Mouse (Mus musculus) neural tube, embryonic 14.5 days (tissue): ENCODE data around the gene Nhej1. TPM values are rescaled to one million over a fixed set of nuclear protein-coding genes. Genes with fewer than 3 reads are reported as not detected.

Experiments used
- ATAC-seq: fragments of 200-750 bp; cut with Nextera tagmentation; 2 replicates; pipeline ENCODE4 v1.8.0; 2017; ENCODE audit warnings: low read depth, mild to moderate bottlenecking, moderate TSS enrichment, moderate library complexity
- H3K27ac ChIP-seq: fragments of 300-500 bp; sonication (generic); 2 replicates; pipeline ENCODE4 v1.5.1; 2014; ENCODE audit warnings: low read depth, mild to moderate bottlenecking, control low read depth, low read length, moderate library complexity, mixed read lengths
- H3K27me3 ChIP-seq: fragments of 300-500 bp; sonication (generic); 2 replicates; pipeline ENCODE4 v1.6.1; 2014; ENCODE audit warnings: low read length; ENCODE audit not compliant: control insufficient read depth, insufficient read depth
- H3K36me3 ChIP-seq: fragments of 300-500 bp; sonication (generic); 2 replicates; pipeline ENCODE4 v1.6.1; 2014; ENCODE audit warnings: low read length, mixed read lengths; ENCODE audit not compliant: control insufficient read depth, insufficient read depth
- H3K4me1 ChIP-seq: fragments of 300-500 bp; sonication (generic); 2 replicates; pipeline ENCODE4 v1.6.1; 2014; ENCODE audit warnings: low read length; ENCODE audit not compliant: control insufficient read depth, insufficient read depth
- H3K4me2 ChIP-seq: fragments of 300-500 bp; sonication (generic); 2 replicates; pipeline ENCODE4 v1.6.1; 2014; ENCODE audit warnings: mild to moderate bottlenecking, low read depth, low read length, control low read depth
- H3K4me3 ChIP-seq: fragments of 300-500 bp; sonication (generic); 2 replicates; pipeline ENCODE4 v1.5.1; 2014; ENCODE audit warnings: low read depth, low read length, control low read depth, mixed read lengths
- H3K9ac ChIP-seq: fragments of 300-500 bp; sonication (generic); replicated peaks from 2 replicates; pipeline ENCODE4 v1.6.1; 2014; ENCODE audit warnings: low read depth, mild to moderate bottlenecking, control low read depth, low read length, mixed read lengths
- H3K9me3 ChIP-seq: fragments of 300-500 bp; sonication (generic); 2 replicates; pipeline ENCODE4 v1.6.1; 2016; ENCODE audit warnings: low read length; ENCODE audit not compliant: control insufficient read depth
- WGBS: fragments of 180-500 bp; shearing (Covaris S2); extraction: QIAGEN DNeasy Blood & Tissue Kit; methylation state at CpG from one replicate; pipeline ENCODE4 v1.1.7; 2014; 5-methylcytosine and 5-hydroxymethylcytosine counted together
- polyA plus RNA-seq: library from polyadenylated mRNA; unstranded; fragments of >200 nt; fragmentation: Nextera tagmentation; extraction: Ambion mirVana; gene quantifications from 2 replicates; pipeline ENCODE4 v1.2.1, GENCODE M21; 2014

Nhej1 gene
- polyA plus RNA-seq, 1 experiment from 2014 or later = 6.1 TPM

DNA sequence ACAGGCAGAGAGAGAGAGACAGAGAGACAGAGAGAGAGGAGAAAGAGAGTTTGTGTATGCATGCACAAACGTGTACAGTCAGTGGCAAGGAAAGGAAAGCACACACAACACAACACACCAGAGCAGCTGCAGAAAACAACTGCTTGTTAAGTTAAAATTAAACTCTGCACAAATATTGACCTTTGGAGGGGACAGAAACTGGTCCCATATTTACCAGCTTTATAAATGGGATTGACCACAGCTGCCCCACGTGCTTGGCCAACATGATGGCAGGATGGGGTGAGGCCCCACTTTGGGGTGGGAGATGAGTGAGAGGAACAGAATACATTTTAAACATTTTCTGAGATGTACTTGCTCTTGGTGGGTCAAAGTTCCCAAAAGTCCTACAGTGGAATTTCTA, 114.8 kb downstream of the Nhej1 start:
- no peaks in the 10 kb centered on the region for H3K4me1 ChIP-seq
- no peaks in the 10 kb centered on the region for H3K27me3 ChIP-seq
- no peak overlapping the region for H3K4me3 ChIP-seq
- WGBS = 71% methylated on average over 2 of the region's 2 CpGs
- no peak overlapping the region for H3K9ac ChIP-seq
- no peaks in the 10 kb centered on the region for H3K36me3 ChIP-seq
- H3K4me2 ChIP-seq = no peak overlapping the region
- H3K27ac ChIP-seq = no peak overlapping the region
- no peak for ATAC-seq
- H3K9me3 ChIP-seq = no peaks in the 10 kb centered on the region

DNA sequence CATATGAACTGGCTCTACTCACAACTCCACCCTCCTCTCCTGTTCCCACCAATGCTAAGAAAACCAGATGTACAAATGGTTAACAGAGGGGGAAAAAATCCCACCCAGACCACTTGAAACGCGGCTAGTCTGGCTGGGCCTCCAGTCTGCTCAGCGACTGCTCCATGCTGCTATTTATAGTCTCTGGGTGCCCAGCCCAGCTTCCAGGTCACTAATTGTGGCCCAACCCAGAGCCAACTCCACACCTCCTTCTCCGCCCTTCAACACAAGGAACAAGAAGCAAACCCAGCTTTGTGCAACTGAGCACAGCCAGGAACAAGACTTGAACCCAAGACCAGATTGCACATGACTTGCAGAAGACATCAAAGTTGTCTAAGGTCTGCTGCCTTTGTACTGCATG, 119.0 kb downstream of the Nhej1 start:
- Histone ChIP-seq H3K27me3 (no peaks in the 10 kb centered on the region), H3K9ac (no peak overlapping the region), H3K9me3 (no peaks in the 10 kb centered on the region), H3K4me2 (no peak overlapping the region), H3K4me1 (no peaks in the 10 kb centered on the region), H3K27ac (no peak overlapping the region), H3K4me3 (no peak overlapping the region), H3K36me3 (no peaks in the 10 kb centered on the region)
- no peak for ATAC-seq
- 60% methylated on average over 4 of the region's 4 CpGs for WGBS

DNA sequence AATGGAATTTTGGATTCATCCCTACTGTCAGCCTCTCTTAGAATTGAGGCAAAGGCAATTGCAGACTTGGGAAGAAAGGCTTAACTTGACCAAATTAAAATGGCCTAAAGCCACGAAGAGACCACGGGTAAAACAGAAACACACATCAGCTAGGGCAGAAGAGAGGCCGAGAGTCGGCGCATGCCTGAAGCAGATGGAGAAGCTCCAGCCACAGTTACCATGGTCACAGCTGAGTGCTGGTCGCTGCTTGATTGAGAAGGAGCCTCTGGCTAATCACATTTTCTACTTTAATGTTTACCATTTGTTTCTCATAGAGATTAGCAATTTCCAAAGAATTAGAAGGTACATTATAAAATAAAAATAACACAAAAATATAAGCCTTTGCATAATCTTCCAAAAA, 123.8 kb downstream of the Nhej1 start:
- no peak for ATAC-seq
- no peak overlapping the region for H3K27ac ChIP-seq
- H3K9ac ChIP-seq = no peak overlapping the region
- H3K27me3 ChIP-seq = no peaks in the 10 kb centered on the region
- no peak overlapping the region for H3K4me2 ChIP-seq
- H3K9me3 ChIP-seq = no peaks in the 10 kb centered on the region
- no peak overlapping the region for H3K4me3 ChIP-seq
- 56% methylated on average over 6 of the region's 6 CpGs for WGBS
- H3K4me1 ChIP-seq = no peaks in the 10 kb centered on the region
- no peaks in the 10 kb centered on the region for H3K36me3 ChIP-seq

- no peak overlapping the region for H3K4me2 ChIP-seq
- no peak overlapping the region for H3K9ac ChIP-seq
- no peaks in the 10 kb centered on the region for H3K4me1 ChIP-seq
- ATAC-seq = no peak
- H3K27me3 ChIP-seq = no peaks in the 10 kb centered on the region
- H3K27ac ChIP-seq = no peak overlapping the region
- 0% methylated on average over 1 of the region's 1 CpGs for WGBS
- H3K9me3 ChIP-seq = no peaks in the 10 kb centered on the region
- no peak overlapping the region for H3K4me3 ChIP-seq
- H3K36me3 ChIP-seq = no peaks in the 10 kb centered on the region
Measured at GRCm38 (mm10) chr1:75000496-75000895, 124.5 kb downstream of the Nhej1 start.

GRCm38 (mm10) chr1:74999173-74999572, 125.8 kb downstream of the Nhej1 start:
- no peaks in the 10 kb centered on the region for H3K36me3 ChIP-seq
- no peaks in the 10 kb centered on the region for H3K27me3 ChIP-seq
- 86% methylated on average over 5 of the region's 5 CpGs for WGBS
- H3K4me3 ChIP-seq = no peak overlapping the region
- H3K4me2 ChIP-seq = no peak overlapping the region
- H3K9ac ChIP-seq = no peak overlapping the region
- H3K4me1 ChIP-seq = no peaks in the 10 kb centered on the region
- no peak for ATAC-seq
- H3K27ac ChIP-seq = no peak overlapping the region
- H3K9me3 ChIP-seq = no peaks in the 10 kb centered on the region

- Histone ChIP-seq H3K4me1 (no peaks in the 10 kb centered on the region), H3K9ac (no peak overlapping the region)
- 88% methylated on average over 2 of the region's 2 CpGs for WGBS
Measured at GRCm38 (mm10) chr1:74997231-74997630, 127.8 kb downstream of the Nhej1 start.

GRCm38 (mm10) chr1:74977001-74977400, 148.0 kb downstream of the Nhej1 start:
- Histone ChIP-seq H3K36me3 (no peaks in the 10 kb centered on the region), H3K9ac (no peak overlapping the region), H3K4me3 (no peak overlapping the region), H3K27me3 (no peaks in the 10 kb centered on the region), H3K4me2 (no peak overlapping the region), H3K9me3 (no peaks in the 10 kb centered on the region), H3K4me1 (no peaks in the 10 kb centered on the region), H3K27ac (no peak overlapping the region)
- 79% methylated on average over 8 of the region's 8 CpGs for WGBS
- ATAC-seq = no peak

More at GRCm38 (mm10) chr1:74997231-74997630, 127.8 kb downstream of the Nhej1 start:
- no peak overlapping the region for H3K4me3 ChIP-seq
- H3K27ac ChIP-seq = no peak overlapping the region
- no peak overlapping the region for H3K4me2 ChIP-seq
- H3K9me3 ChIP-seq = no peaks in the 10 kb centered on the region
- H3K27me3 ChIP-seq = no peaks in the 10 kb centered on the region
- H3K36me3 ChIP-seq = no peaks in the 10 kb centered on the region
- no peak for ATAC-seq

DNA sequence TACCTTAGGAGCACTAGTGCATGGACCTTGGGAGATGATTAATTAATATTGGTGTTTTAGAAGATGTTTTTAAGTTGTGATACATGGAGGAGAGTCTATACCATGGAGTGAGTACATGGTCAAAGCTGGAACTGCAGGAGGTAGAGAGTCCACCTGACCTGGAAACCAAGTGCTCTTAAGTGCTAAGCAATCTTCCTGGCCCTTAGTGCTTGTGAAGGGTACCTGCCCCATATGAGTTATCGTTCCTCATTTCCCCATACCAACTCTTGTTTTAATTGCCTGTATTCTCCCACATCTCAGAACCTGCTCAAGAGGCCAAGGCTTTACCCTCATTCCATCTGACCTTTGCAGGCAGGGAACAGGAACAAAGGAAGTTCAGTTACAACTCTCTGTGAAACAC, 149.1 kb downstream of the Nhej1 start:
- Histone ChIP-seq H3K4me1 (no peaks in the 10 kb centered on the region), H3K9me3 (no peaks in the 10 kb centered on the region), H3K4me3 (no peak overlapping the region), H3K27ac (no peak overlapping the region), H3K36me3 (no peaks in the 10 kb centered on the region), H3K4me2 (no peak overlapping the region), H3K9ac (no peak overlapping the region), H3K27me3 (no peaks in the 10 kb centered on the region)
- 92% methylated on average over 1 of the region's 1 CpGs for WGBS
- ATAC-seq = no peak

GRCm38 (mm10) chr1:74973590-74973989, 151.4 kb downstream of the Nhej1 start:
- Histone ChIP-seq H3K4me3 (no peak overlapping the region), H3K36me3 (no peaks in the 10 kb centered on the region), H3K27ac (no peak overlapping the region), H3K4me1 (no peaks in the 10 kb centered on the region), H3K4me2 (no peak overlapping the region), H3K9me3 (no peaks in the 10 kb centered on the region), H3K9ac (no peak overlapping the region), H3K27me3 (no peaks in the 10 kb centered on the region)
- 85% methylated on average over 6 of the region's 6 CpGs for WGBS
- ATAC-seq = no peak
